Mouse (Mus musculus) CH12.LX (cell line): ENCODE data around the gene Gm9922. TPM values are rescaled to one million over a fixed set of nuclear protein-coding genes. Genes with fewer than 3 reads are reported as not detected.
A peak's percentile ranks its signal among the peaks of the same experiment; 100 is the strongest.

Experiments used
- DNase-seq: peaks from one replicate; pipeline ENCODE4 v3.0.0-alpha.2; 2013; ENCODE audit errors: extremely low read depth
- H3K27ac ChIP-seq: 2 replicates; pipeline ENCODE4 v1.5.1; 2012; ENCODE audit warnings: low read depth, mild to moderate bottlenecking, control low read depth, moderate library complexity; ENCODE audit not compliant: insufficient read depth
- H3K27me3 ChIP-seq: replicated peaks from 2 replicates; pipeline ENCODE3; 2012; ENCODE audit warnings: inconsistent platforms
- H3K36me3 ChIP-seq, 2 experiments: replicated peaks in 1 of 2; 2 replicates each; pipeline versions ENCODE3 to v1.6.1; 2012; ENCODE audit warnings: inconsistent platforms in 1 of 2, low read length in 1 of 2, mild to moderate bottlenecking in 1 of 2, mixed read lengths in 1 of 2, moderate library complexity in 1 of 2; ENCODE audit not compliant: control insufficient read depth in 1 of 2, insufficient read depth in 1 of 2
- H3K4me1 ChIP-seq, 2 experiments: 2 replicates each; pipeline ENCODE4 v1.6.1; 2012; ENCODE audit warnings: inconsistent platforms in 1 of 2, moderate library complexity in 1 of 2; ENCODE audit not compliant: insufficient read depth in 2 of 2, control insufficient read depth in 1 of 2
- H3K4me2 ChIP-seq: 2 replicates; pipeline ENCODE4 v1.6.1; 2012; ENCODE audit warnings: low read depth, mild to moderate bottlenecking, control low read depth; ENCODE audit not compliant: poor library complexity, insufficient read depth, severe bottlenecking
- H3K4me3 ChIP-seq, 3 experiments: fragments of 150-350 bp in 1 of 3; sonication (generic) in 1 of 3; replicated peaks in 1 of 3; 2 replicates each; pipeline versions ENCODE3 to v1.5.1; 2011 to 2012; ENCODE audit warnings: low read depth in 2 of 3, low read length in 2 of 3, mild to moderate bottlenecking in 2 of 3, moderate library complexity in 2 of 3, control low read depth in 1 of 3, improper control_type of control experiment in 1 of 3, inconsistent platforms in 1 of 3, mixed read lengths in 1 of 3; ENCODE audit not compliant: poor library complexity in 1 of 3
- H3K79me2 ChIP-seq: replicated peaks from 2 replicates; pipeline ENCODE4 v1.6.1; 2012; ENCODE audit warnings: mild to moderate bottlenecking, moderate library complexity; ENCODE audit not compliant: control insufficient read depth, poor library complexity, insufficient read depth, severe bottlenecking; ENCODE audit errors: extremely low read depth
- H3K9ac ChIP-seq: 2 replicates; pipeline ENCODE4 v1.6.1; 2012; ENCODE audit warnings: low read depth, mild to moderate bottlenecking, control low read depth, moderate library complexity; ENCODE audit not compliant: insufficient read depth
- H3K9me3 ChIP-seq: replicated peaks from 2 replicates; pipeline ENCODE3; 2012; ENCODE audit warnings: low read length, inconsistent platforms, mixed read lengths
- BHLHE40 ChIP-seq: IDR thresholded peaks from 2 replicates; pipeline ENCODE4 v1.6.1; 2011; ENCODE audit warnings: mild to moderate bottlenecking, low read depth, low read length, improper control_type of control experiment
- CTCF ChIP-seq, 2 experiments: IDR thresholded peaks in 1 of 2; conservative IDR thresholded peaks in 1 of 2; 2 replicates each; pipeline ENCODE4 v1.5.1; 2011 to 2012; ENCODE audit warnings: low read depth in 2 of 2, low read length in 2 of 2, improper control_type of control experiment in 1 of 2, inconsistent platforms in 1 of 2, mild to moderate bottlenecking in 1 of 2, moderate library complexity in 1 of 2
- E2F4 ChIP-seq: IDR thresholded peaks from 2 replicates; pipeline ENCODE4 v1.6.1; 2011; ENCODE audit warnings: low read depth, low read length, improper control_type of control experiment; ENCODE audit not compliant: insufficient replicate concordance
- EP300 ChIP-seq: IDR thresholded peaks from 2 replicates; pipeline ENCODE4 v1.6.1; 2011; ENCODE audit warnings: low read length, improper control_type of control experiment
- HCFC1 ChIP-seq: IDR thresholded peaks from 2 replicates; pipeline ENCODE4 v1.6.1; 2012; ENCODE audit warnings: low read depth, mild to moderate bottlenecking, inconsistent platforms, low read length, improper control_type of control experiment
- IRF4 ChIP-seq: IDR thresholded peaks from 2 replicates; pipeline ENCODE4 v1.6.1; 2014; ENCODE audit warnings: low read depth, mild to moderate bottlenecking, inconsistent platforms, low read length, improper control_type of control experiment
- KAT2A ChIP-seq: IDR thresholded peaks from 2 replicates; pipeline ENCODE4 v1.6.1; 2012; ENCODE audit warnings: low read length, improper control_type of control experiment, inconsistent platforms; ENCODE audit not compliant: insufficient replicate concordance
- MAFK ChIP-seq: IDR thresholded peaks from 2 replicates; pipeline ENCODE4 v1.6.1; 2011; ENCODE audit warnings: low read length, improper control_type of control experiment; ENCODE audit not compliant: insufficient replicate concordance
- MAX ChIP-seq: IDR thresholded peaks from 2 replicates; pipeline ENCODE4 v1.6.1; 2011; ENCODE audit warnings: low read length, improper control_type of control experiment
- MXI1 ChIP-seq: IDR thresholded peaks from 2 replicates; pipeline ENCODE4 v1.6.1; 2011; ENCODE audit warnings: mild to moderate bottlenecking, low read depth, low read length, improper control_type of control experiment
- NELFE ChIP-seq: IDR thresholded peaks from 2 replicates; pipeline ENCODE4 v1.6.1; 2011; ENCODE audit warnings: low read depth, low read length, improper control_type of control experiment
- PAX5 ChIP-seq: IDR thresholded peaks from 2 replicates; pipeline ENCODE4 v1.6.1; 2012; ENCODE audit warnings: low read length, inconsistent platforms, mixed read lengths
- POLR2AphosphoS2 ChIP-seq: IDR thresholded peaks from 2 replicates; pipeline ENCODE4 v1.6.1; 2011; ENCODE audit warnings: low read depth, low read length, improper control_type of control experiment
- RAD21 ChIP-seq: IDR thresholded peaks from 2 replicates; pipeline ENCODE4 v1.6.1; 2011; ENCODE audit warnings: low read depth, mild to moderate bottlenecking, low read length, improper control_type of control experiment, moderate library complexity
- SIN3A ChIP-seq: IDR thresholded peaks from 2 replicates; pipeline ENCODE4 v1.6.1; 2012; ENCODE audit warnings: low read length, improper control_type of control experiment, inconsistent platforms
- SMC3 ChIP-seq: IDR thresholded peaks from 2 replicates; pipeline ENCODE4 v1.6.1; 2011; ENCODE audit warnings: low read depth, low read length, improper control_type of control experiment
- UBTF ChIP-seq: IDR thresholded peaks from 2 replicates; pipeline ENCODE4 v1.6.1; 2012; ENCODE audit warnings: low read depth, mild to moderate bottlenecking, inconsistent platforms, low read length, improper control_type of control experiment, moderate library complexity
- USF2 ChIP-seq: conservative IDR thresholded peaks from 2 replicates; pipeline ENCODE4 v1.6.1; 2011; ENCODE audit warnings: low read depth, low read length, improper control_type of control experiment
- ZC3H11A ChIP-seq: IDR thresholded peaks from 2 replicates; pipeline ENCODE4 v1.6.1; 2012; ENCODE audit warnings: low read depth, mild to moderate bottlenecking, inconsistent platforms, low read length, improper control_type of control experiment
- ZKSCAN1 ChIP-seq: IDR thresholded peaks from 2 replicates; pipeline ENCODE4 v1.6.1; 2012; ENCODE audit warnings: low read depth, inconsistent platforms, low read length, improper control_type of control experiment, borderline replicate concordance
- ZMIZ1 ChIP-seq: IDR thresholded peaks from 2 replicates; pipeline ENCODE4 v1.6.1; 2012; ENCODE audit warnings: low read depth, mild to moderate bottlenecking, inconsistent platforms, low read length, improper control_type of control experiment
- ZNF384 ChIP-seq: IDR thresholded peaks from 2 replicates; pipeline ENCODE4 v1.6.1; 2012; ENCODE audit warnings: low read depth, low read length, improper control_type of control experiment, inconsistent platforms
- dilution Hi-C: fragments of 300-500 bp; cut with MboI; formaldehyde crosslinking; loops from 2 replicates; pipeline ENCODE4 v1.14.3; 2020; ENCODE audit warnings: low sequenced_read_pairs; ENCODE audit not compliant: extremely low pct_unique_long_range_greater_than_20kb, extremely low pct_ligation_motif_present
- in situ Hi-C: fragments of 300-500 bp; cut with MboI; formaldehyde crosslinking; loops from 3 replicates; pipeline ENCODE4 v1.14.3; 2019; ENCODE audit warnings: low sequenced_read_pairs, low pct_ligation_motif_present, low pct_unique_long_range_greater_than_20kb, mixed read lengths
- polyA plus RNA-seq: library from polyadenylated mRNA; unstranded; fragments of >175 nt; gene quantifications from 2 replicates; pipeline ENCODE4 v1.2.1, GENCODE M21; 2012; ENCODE audit warnings: low read depth; ENCODE audit not compliant: insufficient read length
- total RNA-seq, 2 experiments: library from RNA; depleted of rRNA; stranded (reverse); fragments of 300-350 nt in 1 of 2; fragments of >200 nt in 1 of 2; gene quantifications; 2 replicates each; pipeline ENCODE4 v1.2.3; 2012 to 2014

Gm9922 gene
- total and polyA plus RNA-seq, 3 experiments, result 0.64 to 0.76 TPM; not detected in 1

- dilution Hi-C loops (no loop called here), in situ Hi-C loops (no loop called here)
- no peaks in the 10 kb centered on the region for H3K36me3 ChIP-seq
Observed at GRCm38 (mm10) chr14:101771336-101771735, 41.7 kb upstream of the Gm9922 start.

DNA sequence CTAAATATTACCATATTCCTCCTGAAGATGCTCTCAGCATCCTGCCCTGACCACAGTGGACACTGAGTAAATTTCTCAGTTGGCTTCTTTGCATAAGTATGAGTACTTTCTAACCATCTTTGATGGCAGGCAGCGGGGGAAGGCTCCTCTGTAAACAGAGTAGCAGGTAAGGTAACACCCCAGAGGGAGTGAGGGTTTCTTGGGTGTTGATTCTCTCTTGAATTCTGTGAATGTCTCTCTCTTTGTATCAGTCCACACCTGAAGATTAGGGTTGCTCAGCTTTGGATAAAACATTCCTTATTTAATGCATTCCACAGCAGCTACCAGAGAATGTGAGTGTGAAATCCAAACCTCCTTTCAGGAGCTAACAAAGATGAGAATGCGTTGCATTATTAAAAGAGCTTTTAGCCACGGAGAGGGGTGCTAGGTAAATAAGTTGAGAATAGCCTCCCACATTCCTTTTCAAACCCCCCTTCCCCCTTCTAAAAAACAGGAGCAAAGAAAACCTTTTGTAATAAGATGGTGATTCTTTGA, 34.2 kb upstream of the Gm9922 start:
- in situ Hi-C loops (no loop called here), dilution Hi-C loops (no loop called here)

More at GRCm38 (mm10) chr14:101771336-101771735, 41.7 kb upstream of the Gm9922 start:
- no peak for TF ChIP-seq POLR2AphosphoS2
- no peak for TF ChIP-seq SIN3A
- Histone ChIP-seq H3K79me2 (no peaks in the 10 kb centered on the region), H3K9me3 (no peaks in the 10 kb centered on the region), H3K4me3 (no peak overlapping the region), H3K4me1 (peaks cover 2 to 9% of the 10 kb centered on the region in 2 experiments; a peak in 3 of 4 replicates), H3K9ac (no peak overlapping the region), H3K4me2 (no peak overlapping the region), H3K27ac (no peak overlapping the region), H3K27me3 (no peaks in the 10 kb centered on the region)
- DNase-seq, result no peak

DNA sequence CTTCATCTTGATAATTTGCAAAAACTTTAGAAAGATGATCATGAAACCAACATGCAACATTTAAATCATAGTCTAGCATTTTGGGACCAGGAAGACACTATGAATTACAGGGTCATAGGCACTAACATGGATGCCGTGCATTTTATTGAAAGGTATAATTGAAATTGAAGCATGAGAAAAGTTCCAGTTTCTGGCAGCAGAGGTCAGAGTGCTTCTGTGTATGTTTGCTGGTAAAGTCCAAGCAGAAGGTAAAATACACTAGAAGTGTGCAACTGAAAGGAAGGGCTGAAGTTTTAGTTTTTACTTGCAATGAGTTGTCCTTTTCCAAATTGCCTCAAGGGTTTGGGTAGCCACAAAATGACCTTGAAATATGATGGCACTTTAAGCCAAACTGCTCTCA, 32.7 kb upstream of the Gm9922 start:
- Histone ChIP-seq H3K9me3 (no peaks in the 10 kb centered on the region), H3K27ac (no peak overlapping the region), H3K9ac (no peak overlapping the region), H3K27me3 (no peaks in the 10 kb centered on the region), H3K4me1 (no peaks in the 10 kb centered on the region), H3K36me3 (no peaks in the 10 kb centered on the region), H3K4me3 (no peak overlapping the region), H3K79me2 (no peaks in the 10 kb centered on the region), H3K4me2 (no peak overlapping the region)
- dilution Hi-C loops, result no loop called here
- in situ Hi-C loops, result no loop called here
- DNase-seq, result peak; percentile 24
- no peak for TF ChIP-seq ZNF384
- no peak for TF ChIP-seq USF2
- no peak for TF ChIP-seq IRF4
- peak; percentile 37; the same call in 1 of the 2 replicates for TF ChIP-seq SMC3
- peak in 1 of 2 experiments; percentile 51; a peak in 1 of 4 replicates for TF ChIP-seq CTCF (conservative IDR thresholded peaks at IDR 0.05 in 1 of 2, IDR thresholded peaks at IDR 0.05 in 1 of 2; ENCODE audit: low read depth in 2 of 2, low read length in 2 of 2)
- peak; percentile 47 for TF ChIP-seq RAD21

More for the DNA sequence above, 34.2 kb upstream of the Gm9922 start:
- no peak overlapping the region for H3K9ac ChIP-seq
- no peaks in the 10 kb centered on the region for H3K79me2 ChIP-seq
- no peak overlapping the region for H3K4me3 ChIP-seq
- no peak for TF ChIP-seq BHLHE40
- no peak for TF ChIP-seq MXI1
- no peak for TF ChIP-seq ZMIZ1
- TF ChIP-seq MAX, result no peak
- no peak for TF ChIP-seq HCFC1
- no peak for TF ChIP-seq ZNF384
- TF ChIP-seq MAFK, result no peak
- no peak for TF ChIP-seq KAT2A
- no peak for TF ChIP-seq PAX5
- TF ChIP-seq NELFE, result no peak
- no peak for TF ChIP-seq E2F4
- no peak for TF ChIP-seq ZC3H11A
- no peak for TF ChIP-seq ZKSCAN1
- TF ChIP-seq UBTF, result no peak
- no peak for TF ChIP-seq IRF4
- TF ChIP-seq USF2, result no peak
- no peak for TF ChIP-seq SMC3
- no peak for TF ChIP-seq RAD21
- TF ChIP-seq EP300, result no peak
- no peak for TF ChIP-seq CTCF (conservative IDR thresholded peaks at IDR 0.05 in 1 of 2, IDR thresholded peaks at IDR 0.05 in 1 of 2; ENCODE audit: low read depth in 2 of 2, low read length in 2 of 2)
- TF ChIP-seq, all 38 proteins: peak for 0
- Histone ChIP-seq H3K4me2 (no peak overlapping the region), H3K27me3 (no peaks in the 10 kb centered on the region), H3K4me1 (no peaks in the 10 kb centered on the region), H3K36me3 (no peaks in the 10 kb centered on the region), H3K9me3 (no peaks in the 10 kb centered on the region), H3K27ac (no peak overlapping the region)
- DNase-seq, result no peak
